Comparison of ENCODE assay signal across 15 mouse cellular contexts in the genomic region with DNA sequence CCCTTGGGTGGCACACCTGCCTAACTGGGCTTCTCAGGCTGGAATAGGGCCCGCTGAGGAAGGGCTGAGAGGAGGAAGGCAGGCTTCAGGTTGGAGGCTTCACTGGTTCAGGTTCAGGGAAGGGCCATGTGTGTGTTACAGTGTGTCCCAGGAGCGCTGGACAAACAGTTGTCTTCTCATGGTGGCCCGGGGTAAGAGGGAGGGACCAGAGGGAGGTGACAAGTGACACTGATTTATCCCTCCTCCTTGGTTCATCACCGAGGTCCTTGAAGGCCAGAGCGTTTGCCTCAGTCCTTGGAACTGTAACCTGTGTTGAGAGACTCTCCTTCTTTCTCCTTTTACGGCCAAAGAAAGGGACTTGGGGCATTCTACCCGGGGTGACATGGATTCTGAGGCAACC. TPM values are rescaled to one million over a fixed set of nuclear protein-coding genes. Genes with fewer than 3 reads are reported as not detected.
A peak's percentile ranks its signal among the peaks of the same experiment; 100 is the strongest.
DNase-seq lines count a peak whose midpoint lies in the region; ATAC-seq and TF ChIP-seq lines count a peak whose summit lies in the region.
"Had no signal": no experiment of that assay in that cellular context is flagged by ENCODE, and none has a peak within 500 bp of the region (broad histone marks: within the 10 kb centered on the region; RNA-seq: fewer than 3 reads in every experiment).

No protein-coding gene starts in this region.

- no peak overlapping the region for H3K4me3 ChIP-seq in heart, adult 2 months
- no peak overlapping the region for H3K4me3 ChIP-seq in kidney, embryonic 15.5 days (replicated peaks)
- H3K4me3 ChIP-seq in kidney, adult 2 months (ENCODE audit: insufficient read depth, low read depth, low read length), result no peak overlapping the region
- no peak overlapping the region for H3K4me3 ChIP-seq in midbrain, embryonic 11.5 days (ENCODE audit: low read depth, low read length)
- H3K4me3 ChIP-seq in midbrain, embryonic 13.5 days (replicated peaks), result no peak overlapping the region
- H3K4me3 ChIP-seq in olfactory bulb, adult 2 months (ENCODE audit: insufficient read depth, low read depth, low read length), result no peak overlapping the region
- H3K4me3 ChIP-seq: forebrain, embryonic 15.5 days had no signal

- WGBS in heart, adult 2 months, result 39% methylated on average over 7 of the region's 7 CpGs
- WGBS in kidney, embryonic 15.5 days, result 25% methylated on average over 7 of the region's 7 CpGs
- 53% methylated on average over 7 of the region's 7 CpGs for WGBS in kidney, adult 2 months
- WGBS in midbrain, embryonic 11.5 days, result 80% methylated on average over 7 of the region's 7 CpGs
- WGBS in midbrain, embryonic 13.5 days, result 82% methylated on average over 7 of the region's 7 CpGs
- WGBS in olfactory bulb, adult 2 months, result 75% methylated on average over 7 of the region's 7 CpGs

- TF ChIP-seq EP300 in heart, adult 2 months (IDR thresholded peaks at IDR 0.05; ENCODE audit: insufficient read depth, low read depth, low read length), result no peak

- peaks cover 6% of the 10 kb centered on the region; the same call in 1 of the 2 replicates for H3K4me1 ChIP-seq in heart, adult 2 months (ENCODE audit: control insufficient read depth, insufficient read depth, low read length)
- peaks cover 33% of the 10 kb centered on the region for H3K4me1 ChIP-seq in kidney, embryonic 15.5 days
- H3K4me1 ChIP-seq in kidney, adult 2 months (ENCODE audit: control insufficient read depth, insufficient read depth, low read length), result no peaks in the 10 kb centered on the region
- peaks cover 4% of the 10 kb centered on the region for H3K4me1 ChIP-seq in midbrain, embryonic 11.5 days (ENCODE audit: control insufficient read depth, insufficient read depth, low read length)
- H3K4me1 ChIP-seq in midbrain, embryonic 13.5 days (replicated peaks), result peaks cover 8% of the 10 kb centered on the region; the same call in 1 of the 2 replicates
- H3K4me1 ChIP-seq in olfactory bulb, adult 2 months (ENCODE audit: control insufficient read depth, insufficient read depth, low read length), result peaks cover 38% of the 10 kb centered on the region

- TF ChIP-seq POLR2A in heart, adult 2 months (IDR thresholded peaks at IDR 0.05; ENCODE audit: insufficient read depth, low read depth, low read length), result no peak
- TF ChIP-seq POLR2A in kidney, adult 2 months (IDR thresholded peaks at IDR 0.05; ENCODE audit: low read depth, low read length), result no peak
- no peak for TF ChIP-seq POLR2A in olfactory bulb, adult 2 months (IDR thresholded peaks at IDR 0.05; ENCODE audit: insufficient read depth, low read depth, low read length)

- ATAC-seq in kidney, embryonic 15.5 days (replicated peaks; ENCODE audit: low FRiP score), result peak; percentile 72
- no peak for ATAC-seq in midbrain, embryonic 11.5 days (ENCODE audit: low FRiP score)
- ATAC-seq in midbrain, embryonic 13.5 days, result no peak
- ATAC-seq: forebrain, embryonic 15.5 days had no signal

- H3K27me3 ChIP-seq in heart, adult 2 months (ENCODE audit: control insufficient read depth, insufficient read depth, low read length), result no peaks in the 10 kb centered on the region
- H3K27me3 ChIP-seq in kidney, embryonic 15.5 days, result no peaks in the 10 kb centered on the region
- H3K27me3 ChIP-seq in kidney, adult 2 months (replicated peaks; ENCODE audit: control insufficient read depth, insufficient read depth, low read length), result no peaks in the 10 kb centered on the region
- no peaks in the 10 kb centered on the region for H3K27me3 ChIP-seq in midbrain, embryonic 11.5 days (ENCODE audit: control insufficient read depth, insufficient read depth, low read length)
- H3K27me3 ChIP-seq in midbrain, embryonic 13.5 days, result no peaks in the 10 kb centered on the region
- H3K27me3 ChIP-seq: forebrain, embryonic 15.5 days had no signal

- DNase-seq in heart, adult 2 months, result no peak
- DNase-seq in heart, adult 8-10 months (ENCODE audit: low spot score), result no peak
- no peak for DNase-seq in kidney, adult 2 months
- peak; percentile 82 for DNase-seq in midbrain, embryonic 11.5 days (ENCODE audit: low spot score, missing footprints)
- DNase-seq in ovary, adult 18-20 months (ENCODE audit: low spot score), result no peak
- DNase-seq: adrenal gland, postnatal 25 days; cerebellum, postnatal 25 days; kidney, postnatal 25 days; layer of hippocampus, postnatal 36 days; lung, postnatal 14 days; midbrain, embryonic 14.5 days had no signal

- intact Hi-C loops in heart, adult 2 months (cut with DNase I), result no loop called here

- no peaks in the 10 kb centered on the region for H3K9me3 ChIP-seq in kidney, embryonic 15.5 days (replicated peaks)
- no peaks in the 10 kb centered on the region for H3K9me3 ChIP-seq in midbrain, embryonic 11.5 days (ENCODE audit: control insufficient read depth, low read length)
- H3K9me3 ChIP-seq in midbrain, embryonic 13.5 days, result no peaks in the 10 kb centered on the region
- H3K9me3 ChIP-seq: forebrain, embryonic 15.5 days had no signal

- H3K27ac ChIP-seq in heart, adult 2 months, result peak overlapping the region; percentile 51
- H3K27ac ChIP-seq in kidney, embryonic 15.5 days, result peak overlapping the region; percentile 92
- no peak overlapping the region for H3K27ac ChIP-seq in kidney, adult 2 months (ENCODE audit: insufficient read depth, low read depth, low read length)
- no peak overlapping the region for H3K27ac ChIP-seq in midbrain, embryonic 11.5 days (ENCODE audit: low read depth, low read length)
- H3K27ac ChIP-seq in midbrain, embryonic 13.5 days, result no peak overlapping the region
- H3K27ac ChIP-seq in olfactory bulb, adult 2 months (ENCODE audit: insufficient read depth, low read depth, low read length), result peak overlapping the region; percentile 33
- H3K27ac ChIP-seq: forebrain, embryonic 15.5 days had no signal

- no peaks in the 10 kb centered on the region for H3K79me2 ChIP-seq in heart, adult 2 months (replicated peaks; ENCODE audit: control insufficient read depth, insufficient read depth, low read length)

- no peak for TF ChIP-seq CTCF in heart, adult 2 months (IDR thresholded peaks at IDR 0.05)
- TF ChIP-seq CTCF in kidney, adult 2 months (conservative IDR thresholded peaks at IDR 0.05; ENCODE audit: insufficient read depth, insufficient read length, low read depth, low read length), result no peak
- no peak for TF ChIP-seq CTCF in olfactory bulb, adult 2 months (IDR thresholded peaks at IDR 0.05; ENCODE audit: insufficient read depth, low read depth, low read length)

- H3K9ac ChIP-seq in heart, adult 2 months (ENCODE audit: low read depth, low read length), result no peak overlapping the region
- H3K9ac ChIP-seq in kidney, embryonic 15.5 days, result no peak overlapping the region
- H3K9ac ChIP-seq in midbrain, embryonic 11.5 days (ENCODE audit: low read length), result no peak overlapping the region
- H3K9ac ChIP-seq in midbrain, embryonic 13.5 days (replicated peaks), result no peak overlapping the region
- H3K9ac ChIP-seq: forebrain, embryonic 15.5 days had no signal

- no peaks in the 10 kb centered on the region for H3K36me3 ChIP-seq in heart, adult 2 months (ENCODE audit: control insufficient read depth, insufficient read depth, low read length)
- H3K36me3 ChIP-seq in kidney, embryonic 15.5 days, result no peaks in the 10 kb centered on the region
- H3K36me3 ChIP-seq in kidney, adult 2 months (ENCODE audit: control insufficient read depth, insufficient read depth, low read length), result no peaks in the 10 kb centered on the region
- H3K36me3 ChIP-seq in midbrain, embryonic 11.5 days (ENCODE audit: control insufficient read depth, insufficient read depth, low read length), result no peaks in the 10 kb centered on the region
- H3K36me3 ChIP-seq in midbrain, embryonic 13.5 days, result no peaks in the 10 kb centered on the region
- H3K36me3 ChIP-seq: forebrain, embryonic 15.5 days had no signal

- peak overlapping the region; percentile 26; the same call in 1 of the 2 replicates for H3K4me2 ChIP-seq in kidney, embryonic 15.5 days
- H3K4me2 ChIP-seq in midbrain, embryonic 11.5 days, result no peak overlapping the region
- no peak overlapping the region for H3K4me2 ChIP-seq in midbrain, embryonic 13.5 days (replicated peaks)
- H3K4me2 ChIP-seq: forebrain, embryonic 15.5 days had no signal

RNA-seq across cellular contexts. Expression of a gene that starts 37.9 kb away (rescaled TPM):
- 10 to 100 TPM; 19.1 to 21.0 TPM for total RNA-seq in heart, adult 2 months (2021)
- polyA plus RNA-seq in heart, adult 2 months (2012; rRNA removed), result 14.9 and 26.0 TPM in 2 replicates
- 10 to 100 TPM; 18.0 to 19.6 (median 19.1) TPM for total RNA-seq in heart, adult 8-10 months (2022)
- 85.7 and 88.3 TPM in 2 replicates for polyA plus RNA-seq in kidney, embryonic 15.5 days (2015; fragmentation: Nextera tagmentation; extraction: Ambion mirVana)
- polyA plus RNA-seq in kidney, adult 2 months (2012; rRNA removed), result 17.6 and 18.8 TPM in 2 replicates
- 143 and 161 TPM in 2 replicates for polyA plus RNA-seq in midbrain, embryonic 11.5 days (2014; fragmentation: Nextera tagmentation; extraction: Ambion mirVana)
- 97.4 and 98.3 TPM in 2 replicates for polyA plus RNA-seq in midbrain, embryonic 13.5 days (2015; fragmentation: Nextera tagmentation; extraction: Ambion mirVana)
- polyA plus RNA-seq in olfactory bulb, adult 2 months (2012; ENCODE audit: insufficient read depth, insufficient read length, low replicate concordance, missing spikeins), result not detected in 2 replicates

RNA-seq across cellular contexts. Expression of a gene that starts 38.0 kb away (rescaled TPM):
- total RNA-seq in heart, adult 2 months (2021), result 10 to 100 TPM; 13.4 to 14.9 TPM
- 9.2 and 12.2 TPM in 2 replicates for polyA plus RNA-seq in heart, adult 2 months (2012; rRNA removed)
- total RNA-seq in heart, adult 8-10 months (2022), result 10 to 100 TPM; 12.9 to 19.4 (median 14.8) TPM
- 53.7 and 55.6 TPM in 2 replicates for polyA plus RNA-seq in kidney, embryonic 15.5 days (2015; fragmentation: Nextera tagmentation; extraction: Ambion mirVana)
- polyA plus RNA-seq in kidney, adult 2 months (2012; rRNA removed), result 14.1 and 14.6 TPM in 2 replicates
- 36.1 and 36.7 TPM in 2 replicates for polyA plus RNA-seq in midbrain, embryonic 11.5 days (2014; fragmentation: Nextera tagmentation; extraction: Ambion mirVana)
- 44.1 and 47.4 TPM in 2 replicates for polyA plus RNA-seq in midbrain, embryonic 13.5 days (2015; fragmentation: Nextera tagmentation; extraction: Ambion mirVana)
- polyA plus RNA-seq in olfactory bulb, adult 2 months (2012; ENCODE audit: insufficient read depth, insufficient read length, low replicate concordance, missing spikeins), result not detected in 2 replicates

Comparison
In these comparisons a context has a peak if more than half of its experiments do, and no peak if none do; other contexts are left out.
1. H3K27ac ChIP-seq: peak in heart, adult 2 months (single experiment), kidney, embryonic 15.5 days (single experiment) and olfactory bulb, adult 2 months (single experiment); none in kidney, adult 2 months (single experiment), midbrain, embryonic 11.5 days (single experiment) and midbrain, embryonic 13.5 days (single experiment).